Mouse (Mus musculus) ES-E14 (cell line): ENCODE results near the gene Sult1a1. TPM values are rescaled to one million over a fixed set of nuclear protein-coding genes. Genes with fewer than 3 reads are reported as not detected.

Source experiments
- DNase-seq: peaks from one replicate; pipeline ENCODE4 v3.0.0-alpha.2; 2013; ENCODE audit warnings: low read depth, low spot score
- H3K27ac ChIP-seq: 2 replicates; pipeline ENCODE4 v1.5.1; 2012; ENCODE audit warnings: low read depth, mild to moderate bottlenecking, low read length, moderate library complexity, mixed read lengths; ENCODE audit not compliant: poor library complexity, insufficient read depth, severe bottlenecking
- H3K36me3 ChIP-seq: 2 replicates; pipeline ENCODE4 v1.6.1; 2012; ENCODE audit warnings: mild to moderate bottlenecking, low read length, moderate library complexity, mixed read lengths; ENCODE audit not compliant: control insufficient read depth, poor library complexity, insufficient read depth, severe bottlenecking
- H3K4me1 ChIP-seq, 2 experiments: fragments of 150-350 bp in 1 of 2; sonication (generic) in 1 of 2; 2 replicates each; pipeline ENCODE4 v1.6.1; 2012; ENCODE audit warnings: low read length in 2 of 2, mild to moderate bottlenecking in 1 of 2, mixed read lengths in 1 of 2; ENCODE audit not compliant: control insufficient read depth in 2 of 2, insufficient read depth in 2 of 2, poor library complexity in 1 of 2
- H3K4me3 ChIP-seq, 2 experiments: fragments of 150-350 bp in 1 of 2; sonication (generic) in 1 of 2; 2 replicates each; pipeline ENCODE4 v1.5.1; 2012; ENCODE audit warnings: low read length in 2 of 2, low read depth in 1 of 2, mild to moderate bottlenecking in 1 of 2, mixed read lengths in 1 of 2; ENCODE audit not compliant: insufficient read depth in 1 of 2, poor library complexity in 1 of 2, severe bottlenecking in 1 of 2
- H3K9ac ChIP-seq: 2 replicates; pipeline ENCODE4 v1.6.1; 2012; ENCODE audit warnings: low read depth, mild to moderate bottlenecking, low read length, mixed read lengths; ENCODE audit not compliant: poor library complexity, insufficient read depth, severe bottlenecking
- H3K9me3 ChIP-seq: fragments of 150-350 bp; sonication (generic); 2 replicates; pipeline ENCODE4 v1.6.1; 2012; ENCODE audit warnings: low read depth, mild to moderate bottlenecking, low read length; ENCODE audit not compliant: control insufficient read depth, insufficient read depth
- CHD2 ChIP-seq: IDR thresholded peaks from 2 replicates; pipeline ENCODE4 v1.6.1; 2014; ENCODE audit warnings: mild to moderate bottlenecking, low read depth, low read length, inconsistent platforms
- HCFC1 ChIP-seq: IDR thresholded peaks from 2 replicates; pipeline ENCODE4 v1.6.1; 2012; ENCODE audit warnings: low read length, inconsistent platforms, borderline replicate concordance; ENCODE audit not compliant: insufficient read depth
- MAFK ChIP-seq: IDR thresholded peaks from 2 replicates; pipeline ENCODE4 v1.6.1; 2014; ENCODE audit warnings: mild to moderate bottlenecking, low read depth, low read length, inconsistent platforms; ENCODE audit not compliant: insufficient read depth
- ZC3H11A ChIP-seq: IDR thresholded peaks from 2 replicates; pipeline ENCODE4 v1.6.1; 2012; ENCODE audit warnings: low read depth, mild to moderate bottlenecking, inconsistent platforms, low read length, borderline replicate concordance
- ZNF384 ChIP-seq: IDR thresholded peaks from 2 replicates; pipeline ENCODE4 v1.6.1; 2012; ENCODE audit warnings: low read depth, low read length, inconsistent platforms
- in situ Hi-C, 2 experiments: fragments of 600-800 bp; cut with MboI; formaldehyde crosslinking; loops; one replicate each; pipeline ENCODE4 v1.15.1; 2025; ENCODE audit warnings: low sequenced_read_pairs in 2 of 2, inconsistent platforms in 1 of 2; ENCODE audit not compliant: unreplicated experiment in 2 of 2
- total RNA-seq: library from RNA; depleted of rRNA; stranded (reverse); fragments of 300-350 nt; gene quantifications from 2 replicates; pipeline ENCODE4 v1.2.3, GENCODE M21; 2012

Sult1a1 gene
- total RNA-seq, 1 experiment: 0.22 TPM

GRCm38 (mm10) chr7:126717566-126717965 lies 41.3 kb upstream of the Sult1a1 start:
- no peaks in the 10 kb centered on the region for H3K4me1 ChIP-seq
- DNase-seq: no peak
- H3K9ac ChIP-seq: no peak overlapping the region
- in situ Hi-C loops: no loop called here
- H3K27ac ChIP-seq: no peak overlapping the region
- no peak overlapping the region for H3K4me3 ChIP-seq
- H3K36me3 ChIP-seq: no peaks in the 10 kb centered on the region
- H3K9me3 ChIP-seq: no peaks in the 10 kb centered on the region
- no peak for TF ChIP-seq ZC3H11A
- TF ChIP-seq HCFC1: no peak
- no peak for TF ChIP-seq MAFK
- no peak for TF ChIP-seq ZNF384
- no peak for TF ChIP-seq CHD2

GRCm38 (mm10) chr7:126715679-126716078 lies 39.4 kb upstream of the Sult1a1 start:
- TF ChIP-seq MAFK (no peak), ZNF384 (peak; percentile 69; the same call in 1 of the 2 replicates), HCFC1 (no peak), CHD2 (no peak), ZC3H11A (no peak)
- Histone ChIP-seq H3K9ac (no peak overlapping the region), H3K4me3 (no peak overlapping the region), H3K4me1 (no peaks in the 10 kb centered on the region), H3K27ac (no peak overlapping the region), H3K9me3 (no peaks in the 10 kb centered on the region), H3K36me3 (no peaks in the 10 kb centered on the region)
- in situ Hi-C loops: no loop called here
- no peak for DNase-seq

- no peak for DNase-seq
- H3K4me1 ChIP-seq: no peaks in the 10 kb centered on the region
- H3K4me3 ChIP-seq: no peak overlapping the region
- TF ChIP-seq ZC3H11A: no peak
- no peak for TF ChIP-seq ZNF384
- no peak for TF ChIP-seq MAFK
- no peak for TF ChIP-seq HCFC1
- TF ChIP-seq CHD2: no peak
- H3K9me3 ChIP-seq: no peaks in the 10 kb centered on the region
- in situ Hi-C loops: no loop called here
- H3K36me3 ChIP-seq: no peaks in the 10 kb centered on the region
- no peak overlapping the region for H3K27ac ChIP-seq
- no peak overlapping the region for H3K9ac ChIP-seq
These were observed 35.7 kb upstream of the Sult1a1 start for GRCm38 (mm10) chr7:126711910-126712309.

GRCm38 (mm10) chr7:126710266-126710665 lies 34.0 kb upstream of the Sult1a1 start:
- TF ChIP-seq ZC3H11A (no peak), ZNF384 (no peak), MAFK (no peak), HCFC1 (no peak), CHD2 (no peak)
- DNase-seq: no peak
- no peaks in the 10 kb centered on the region for H3K4me1 ChIP-seq
- in situ Hi-C loops: no loop called here
- no peak overlapping the region for H3K27ac ChIP-seq
- H3K9me3 ChIP-seq: no peaks in the 10 kb centered on the region
- no peaks in the 10 kb centered on the region for H3K36me3 ChIP-seq
- H3K9ac ChIP-seq: no peak overlapping the region
- no peak overlapping the region for H3K4me3 ChIP-seq

- Histone ChIP-seq H3K27ac (no peak overlapping the region), H3K4me1 (peaks cover 0 to 3% of the 10 kb centered on the region in 2 experiments; a peak in 1 of 4 replicates), H3K9me3 (no peaks in the 10 kb centered on the region), H3K4me3 (no peak overlapping the region), H3K36me3 (no peaks in the 10 kb centered on the region), H3K9ac (no peak overlapping the region)
- in situ Hi-C loops: no loop called here
- DNase-seq: no peak
- TF ChIP-seq MAFK (no peak), CHD2 (no peak), HCFC1 (no peak), ZNF384 (no peak), ZC3H11A (no peak)
These were observed 32.1 kb upstream of the Sult1a1 start for GRCm38 (mm10) chr7:126708175-126708952.
